ENCODE assay signal across 18 mouse cellular contexts in the genomic region with DNA sequence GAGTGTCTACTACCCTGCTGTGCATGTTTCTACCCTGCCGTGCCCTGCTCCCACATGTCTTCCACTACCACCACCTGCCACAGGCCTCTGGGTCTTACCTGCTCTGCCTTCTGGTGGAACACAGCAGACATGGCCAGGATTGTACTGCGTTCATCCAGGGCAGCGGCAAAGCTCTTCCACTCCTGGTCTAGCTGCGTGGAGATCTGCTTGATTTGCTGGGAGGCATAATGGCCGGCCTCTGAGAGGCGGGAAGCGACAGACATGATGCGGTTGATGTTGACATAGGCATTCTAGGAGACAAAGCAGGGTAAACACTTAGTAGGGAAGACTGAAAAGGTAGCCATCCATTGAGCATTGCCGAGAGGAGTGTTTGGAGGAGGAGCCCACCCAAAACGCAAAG.
A peak's percentile ranks its signal among the peaks of the same experiment; 100 is the strongest.
DNase-seq lines count a peak whose midpoint lies in the region; TF ChIP-seq lines count a peak whose summit lies in the region.
"Had no signal": no experiment of that assay in that cellular context is flagged by ENCODE, and none has a peak within 500 bp of the region (broad histone marks: within the 10 kb centered on the region; RNA-seq: fewer than 3 reads in every experiment).

No protein-coding gene starts in this region.

- no peak overlapping the region for H3K27ac ChIP-seq in heart, embryonic 10.5 days
- peak overlapping the region; percentile 20; the same call in 1 of the 2 replicates for H3K27ac ChIP-seq in layer of hippocampus, adult 2 months

- DNase-seq in heart, adult 11 months = peak; percentile 73
- no peak for DNase-seq in heart, postnatal 10 days
- peak; percentile 56 for DNase-seq in heart, embryonic 10.5 days (ENCODE audit: low spot score)
- no peak for DNase-seq in heart, adult 8-10 months (ENCODE audit: low spot score)
- DNase-seq in layer of hippocampus, adult 2 months (ENCODE audit: low spot score in 2 of 2) = no peak
- no peak for DNase-seq in layer of hippocampus, postnatal 25 days (ENCODE audit: extremely low spot score in 1 of 2, low spot score in 1 of 2)
- DNase-seq: adrenal gland, adult 2 months; adrenal gland, adult 8-10 months; adrenal gland, postnatal 10 days; adrenal gland, postnatal 14 days; adrenal gland, postnatal 25 days; adrenal gland, postnatal 36 days; B cell, adult 2 months; cerebellum, adult 11 months; cerebellum, adult 11-12 months; cerebellum, adult 18-20 months had no signal

- peaks cover 25% of the 10 kb centered on the region for H3K4me1 ChIP-seq in heart, embryonic 10.5 days

- 86% methylated on average over 10 of the region's 10 CpGs for WGBS in heart, embryonic 10.5 days

- H3K9me3 ChIP-seq in heart, embryonic 10.5 days = no peaks in the 10 kb centered on the region
- H3K9me3 ChIP-seq: G1E had no signal

- H3K4me3 ChIP-seq in heart, embryonic 10.5 days = no peak overlapping the region
- no peak overlapping the region for H3K4me3 ChIP-seq in layer of hippocampus, adult 2 months

- no peaks in the 10 kb centered on the region for H3K27me3 ChIP-seq in heart, embryonic 10.5 days (ENCODE audit: insufficient read depth, poor library complexity, severe bottlenecking)
- H3K27me3 ChIP-seq: Patski had no signal

- TF ChIP-seq CTCF in layer of hippocampus, adult 2 months (conservative IDR thresholded peaks at IDR 0.05) = no peak

- 0 out of 2 replicates have a peak, but pooled peaks cover 6% of the 10 kb centered on the region for H3K36me3 ChIP-seq in heart, embryonic 10.5 days
- H3K36me3 ChIP-seq: G1E had no signal

- intact Hi-C loops in heart, postnatal 10 days (cut with DNase I) = no loop called here

Comparison
In these comparisons a context has a peak if more than half of its experiments do, and no peak if none do; other contexts are left out.
1. DNase-seq: peak in heart, adult 11 months (single experiment) and heart, embryonic 10.5 days (single experiment); none in heart, postnatal 10 days (0 of 2), heart, adult 8-10 months (single experiment), layer of hippocampus, adult 2 months (0 of 2) and layer of hippocampus, postnatal 25 days (0 of 2).